Mouse (Mus musculus) spleen, adult 2 months (tissue): Measurements from ENCODE around the gene AC134908.4. TPM values are rescaled to one million over a fixed set of nuclear protein-coding genes. Genes with fewer than 3 reads are reported as not detected.

Source experiments
- DNase-seq, 2 experiments: peaks; one replicate each; pipeline versions ENCODE4 v3.0.0 to v3.0.0-alpha.2; 2012 to 2021; ENCODE audit warnings: low spot score in 2 of 2, low read depth in 1 of 2
- H3K27ac ChIP-seq: fragments of 200-500 bp; 2 replicates; pipeline ENCODE4 v1.5.1; 2012; ENCODE audit warnings: low read length, inconsistent platforms; ENCODE audit not compliant: insufficient read depth
- H3K27me3 ChIP-seq: fragments of 200-500 bp; 2 replicates; pipeline ENCODE4 v1.6.1; 2012; ENCODE audit warnings: mild to moderate bottlenecking, moderate library complexity, low read length, inconsistent platforms; ENCODE audit not compliant: control insufficient read depth, insufficient read depth
- H3K36me3 ChIP-seq: fragments of 200-500 bp; 2 replicates; pipeline ENCODE4 v1.6.1; 2012; ENCODE audit warnings: mild to moderate bottlenecking, low read length, inconsistent platforms; ENCODE audit not compliant: control insufficient read depth, insufficient read depth
- H3K4me1 ChIP-seq: fragments of 200-500 bp; 2 replicates; pipeline ENCODE4 v1.6.1; 2011; ENCODE audit warnings: inconsistent platforms; ENCODE audit not compliant: control insufficient read depth, insufficient read depth, insufficient read length
- H3K4me3 ChIP-seq: fragments of 200-500 bp; 2 replicates; pipeline ENCODE4 v1.5.1; 2011; ENCODE audit warnings: mild to moderate bottlenecking, inconsistent platforms; ENCODE audit not compliant: insufficient read depth, insufficient read length; ENCODE audit errors: extremely low read depth
- CTCF ChIP-seq: fragments of 200-500 bp; IDR thresholded peaks from 2 replicates; pipeline ENCODE4 v1.5.1; 2011; ENCODE audit warnings: mild to moderate bottlenecking, inconsistent platforms; ENCODE audit not compliant: insufficient read depth, insufficient read length, insufficient replicate concordance; ENCODE audit errors: extremely low read depth
- POLR2A ChIP-seq: fragments of 200-500 bp; IDR thresholded peaks from 2 replicates; pipeline ENCODE4 v1.6.1; 2011; ENCODE audit warnings: low read depth, low read length, inconsistent platforms
- WGBS: fragments of 180-500 bp; shearing (Covaris S2); methylation state at CpG from one replicate; pipeline ENCODE4 v1.1.7; 2018; 5-methylcytosine and 5-hydroxymethylcytosine counted together
- polyA plus RNA-seq: library from polyadenylated mRNA; depleted of rRNA; stranded (reverse); fragments of >200 nt; gene quantifications from 2 replicates; pipeline ENCODE4 v1.2.3, GENCODE M21; 2012; rRNA removed

AC134908.4 gene
- 1.1 TPM in 1 of 2 replicates, not detected in the other for polyA plus RNA-seq

- H3K36me3 ChIP-seq: no peaks in the 10 kb centered on the region
- no peaks in the 10 kb centered on the region for H3K27me3 ChIP-seq
- H3K4me3 ChIP-seq: peak within 1 kb of the TSS; percentile 69
- H3K4me1 ChIP-seq: peaks cover 15% of the 10 kb centered on the region
- no peak for DNase-seq
- no peak within 1 kb of the TSS for H3K27ac ChIP-seq
- WGBS: 68% methylated on average over 6 of the region's 6 CpGs
- no peak for TF ChIP-seq CTCF
- TF ChIP-seq POLR2A: no peak
Observed at GRCm38 (mm10) chr17:25795609-25796092, at the start of gene AC134908.4. AC134908.4 (minus strand) TSS chr17:25795659.

DNA sequence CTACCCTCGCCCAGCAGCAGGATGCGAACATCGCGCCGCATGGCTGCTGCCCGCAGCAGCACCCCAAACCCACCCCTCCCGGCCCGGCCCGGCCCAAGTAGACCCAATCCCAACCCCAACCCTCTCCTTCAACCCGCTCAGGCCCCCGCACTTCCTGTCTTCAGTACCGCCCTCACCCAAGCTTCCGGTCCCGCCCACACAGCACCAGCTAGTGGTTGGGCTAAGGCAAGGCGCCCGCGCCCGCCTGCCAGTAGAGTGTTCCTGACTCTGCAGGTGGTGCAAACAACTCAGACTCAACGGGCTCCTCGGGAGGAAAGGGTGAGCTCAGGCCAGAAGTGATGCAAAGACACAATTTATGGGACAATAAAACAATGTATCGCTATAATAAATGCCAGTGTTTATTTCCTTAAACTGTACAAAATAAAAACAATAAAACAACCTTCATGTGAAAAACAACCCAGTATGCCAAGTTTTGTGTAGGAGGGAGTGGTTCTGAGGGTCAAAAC lies 49.0 kb upstream of the AC134908.4 start, which contains the start of gene Rhot2:
Rhot2 (minus strand) TSS at position 456 of the 506 bp plus-strand sequence.
- Histone ChIP-seq H3K27ac (peak within 1 kb of the TSS; percentile 86), H3K27me3 (no peaks in the 10 kb centered on the region), H3K4me1 (peaks cover 15% of the 10 kb centered on the region), H3K4me3 (peak within 1 kb of the TSS; percentile 84), H3K36me3 (peaks cover 26% of the 10 kb centered on the region)
- peak; percentile 81 to 97 for DNase-seq
- WGBS: 0% methylated on average over 21 of the region's 21 CpGs
- TF ChIP-seq CTCF (peak; percentile 36; the same call in 1 of the 2 replicates), POLR2A (peak; percentile 53; the same call in 1 of the 2 replicates)

DNA sequence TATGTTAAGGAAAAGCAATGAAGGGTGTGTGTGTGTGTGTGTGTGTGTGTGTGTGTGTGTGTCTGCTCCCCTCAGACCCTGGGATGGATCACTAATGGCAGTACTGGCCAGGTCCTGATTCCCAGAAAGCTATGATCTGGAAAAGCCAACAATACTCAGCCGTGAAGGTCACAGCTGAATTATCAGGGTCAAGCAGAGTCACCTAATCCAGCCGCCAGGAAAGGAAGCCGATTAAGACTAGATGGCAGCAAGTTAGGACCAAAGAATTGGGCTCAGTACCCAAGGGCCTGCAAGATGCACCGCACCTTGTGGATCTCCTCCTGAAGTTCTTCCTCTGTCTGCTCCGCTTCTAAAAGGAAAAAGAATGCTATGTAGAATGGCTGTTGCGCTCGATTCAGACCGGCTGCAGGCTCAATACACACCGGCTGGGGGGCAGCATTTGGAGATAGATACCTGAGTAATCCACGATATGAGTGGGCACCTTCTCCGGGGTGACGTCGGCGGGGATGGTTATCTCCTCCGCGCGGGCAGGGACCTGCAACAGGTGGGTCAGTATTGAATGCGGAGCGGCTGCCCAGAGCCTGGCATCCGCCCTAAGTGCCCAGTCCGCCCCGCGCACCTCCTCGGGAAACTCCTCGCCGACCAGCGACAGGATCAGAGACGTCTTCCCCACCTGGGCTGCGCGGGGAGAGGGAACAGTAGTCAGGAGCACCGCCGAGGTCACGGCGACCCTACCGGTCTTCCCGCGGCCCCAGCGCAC lies 48.4 kb upstream of the AC134908.4 start:
- no peak for DNase-seq
- Histone ChIP-seq H3K36me3 (peaks cover 30% of the 10 kb centered on the region), H3K27ac (peak overlapping the region; percentile 86), H3K4me3 (peak overlapping the region; percentile 84), H3K4me1 (peaks cover 15% of the 10 kb centered on the region), H3K27me3 (no peaks in the 10 kb centered on the region)
- 1% methylated on average over 38 of the region's 38 CpGs for WGBS
- no peak for TF ChIP-seq CTCF
- TF ChIP-seq POLR2A: no peak

GRCm38 (mm10) chr17:25843122-25843521 lies 47.7 kb upstream of the AC134908.4 start:
- no peak for DNase-seq
- 91% methylated on average over 4 of the region's 4 CpGs for WGBS
- peaks cover 15% of the 10 kb centered on the region for H3K4me1 ChIP-seq
- H3K27ac ChIP-seq: no peak overlapping the region
- TF ChIP-seq CTCF: no peak
- no peak for TF ChIP-seq POLR2A
- H3K4me3 ChIP-seq: no peak overlapping the region
- no peaks in the 10 kb centered on the region for H3K27me3 ChIP-seq
- H3K36me3 ChIP-seq: peaks cover 30% of the 10 kb centered on the region

DNA sequence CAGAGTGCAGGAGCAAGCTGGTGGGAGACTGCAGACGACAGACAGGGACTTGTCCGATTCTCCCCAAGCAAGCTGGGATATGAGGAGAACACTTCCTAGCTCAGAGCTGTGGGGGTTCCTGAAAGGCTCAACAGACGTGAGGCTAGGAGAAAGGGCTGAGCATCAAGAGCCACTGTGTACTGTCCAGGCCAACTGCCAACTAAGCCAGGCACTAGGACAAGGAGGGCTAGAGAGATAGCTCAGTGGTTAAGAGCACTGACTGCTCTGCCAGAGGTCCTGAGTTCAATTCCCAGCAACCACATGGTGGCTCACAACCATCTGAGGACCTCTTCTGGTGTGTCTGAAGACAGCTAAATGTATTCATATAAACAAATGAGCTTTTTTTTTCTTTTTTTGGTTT lies 47.0 kb upstream of the AC134908.4 start:
- peaks cover 30% of the 10 kb centered on the region for H3K36me3 ChIP-seq
- 90% methylated on average over 3 of the region's 3 CpGs for WGBS

GRCm38 (mm10) chr17:25841117-25841880 lies 45.8 kb upstream of the AC134908.4 start, which contains the start of gene Gm20683:
Gm20683 (minus strand) TSS chr17:25841763.
- Histone ChIP-seq H3K27me3 (no peaks in the 10 kb centered on the region), H3K4me3 (no peak within 1 kb of the TSS), H3K4me1 (peaks cover 19% of the 10 kb centered on the region), H3K27ac (no peak within 1 kb of the TSS), H3K36me3 (peaks cover 30% of the 10 kb centered on the region)
- no peak for DNase-seq
- TF ChIP-seq POLR2A (no peak), CTCF (no peak)
- 97% methylated on average over 22 of the region's 22 CpGs for WGBS

More for the DNA sequence above, 47.0 kb upstream of the AC134908.4 start:
- Histone ChIP-seq H3K4me1 (peaks cover 15% of the 10 kb centered on the region), H3K27me3 (no peaks in the 10 kb centered on the region), H3K27ac (no peak overlapping the region), H3K4me3 (no peak overlapping the region)
- no peak for DNase-seq
- TF ChIP-seq POLR2A: no peak
- TF ChIP-seq CTCF: no peak
